Mouse (Mus musculus) brain, embryonic 14.5 days (tissue): ENCODE data around the gene Tpsg1. TPM values are rescaled to one million over a fixed set of nuclear protein-coding genes. Genes with fewer than 3 reads are reported as not detected.

Experiments used
- DNase-seq: peaks from one replicate; pipeline ENCODE4 v3.0.0-alpha.2; 2011; ENCODE audit warnings: low read depth
- CTCF ChIP-seq: fragments of 200-500 bp; IDR thresholded peaks from 2 replicates; pipeline ENCODE4 v1.5.1; 2012; ENCODE audit warnings: inconsistent platforms, mild to moderate bottlenecking, moderate library complexity, borderline replicate concordance; ENCODE audit not compliant: insufficient read depth, insufficient read length; ENCODE audit errors: extremely low read depth
- POLR2A ChIP-seq: fragments of 200-500 bp; IDR thresholded peaks from 2 replicates; pipeline ENCODE4 v1.6.1; 2012; ENCODE audit warnings: mild to moderate bottlenecking, inconsistent platforms, borderline replicate concordance; ENCODE audit not compliant: poor library complexity, insufficient read depth, insufficient read length, severe bottlenecking; ENCODE audit errors: extremely low read depth
- polyA plus RNA-seq: library from polyadenylated mRNA; depleted of rRNA; stranded (reverse); fragments of >200 nt; gene quantifications from 2 replicates; pipeline ENCODE4 v1.2.3, GENCODE M21; 2012

The Tpsg1 gene
- polyA plus RNA-seq, 1 experiment, result 0.45 TPM

DNA sequence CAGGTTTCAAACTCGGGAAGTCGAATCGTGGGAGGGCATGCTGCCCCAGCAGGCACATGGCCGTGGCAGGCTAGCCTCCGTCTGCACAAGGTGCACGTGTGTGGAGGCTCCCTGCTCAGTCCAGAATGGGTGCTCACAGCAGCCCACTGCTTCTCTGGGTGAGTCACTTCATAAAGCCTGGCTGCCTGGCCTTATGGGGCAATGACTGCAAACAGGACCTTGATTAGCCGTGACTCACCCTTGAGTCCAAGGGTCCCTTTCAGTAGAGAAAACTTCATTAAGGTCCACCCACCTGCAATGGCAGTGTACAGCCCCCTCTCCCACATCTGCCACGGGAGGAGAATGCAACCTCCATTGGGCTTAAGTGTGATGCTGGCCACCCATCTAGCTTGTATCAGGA is 3.4 kb downstream of the Tpsg1 start:
- TF ChIP-seq POLR2A (no peak), CTCF (no peak)
- no peak for DNase-seq

DNA sequence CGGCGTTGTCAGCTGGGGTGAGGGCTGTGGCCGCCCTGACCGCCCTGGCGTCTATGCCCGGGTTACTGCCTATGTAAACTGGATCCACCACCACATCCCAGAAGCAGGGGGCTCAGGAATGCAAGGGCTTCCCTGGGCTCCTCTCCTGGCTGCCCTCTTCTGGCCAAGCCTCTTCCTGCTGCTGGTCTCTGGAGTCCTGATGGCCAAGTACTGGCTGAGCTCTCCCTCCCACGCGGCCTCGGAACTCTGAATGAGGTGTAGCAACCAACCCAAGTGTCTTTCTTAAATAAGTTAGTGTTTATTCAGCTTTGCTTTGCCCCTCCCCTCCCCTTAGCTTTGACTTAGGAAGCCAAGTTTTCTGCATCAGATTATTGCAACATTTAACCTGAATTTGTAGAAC is 4.9 kb downstream of the Tpsg1 start:
- DNase-seq, result peak; percentile 23
- no peak for TF ChIP-seq POLR2A
- peak; percentile 42; the same call in 1 of the 2 replicates for TF ChIP-seq CTCF

DNA sequence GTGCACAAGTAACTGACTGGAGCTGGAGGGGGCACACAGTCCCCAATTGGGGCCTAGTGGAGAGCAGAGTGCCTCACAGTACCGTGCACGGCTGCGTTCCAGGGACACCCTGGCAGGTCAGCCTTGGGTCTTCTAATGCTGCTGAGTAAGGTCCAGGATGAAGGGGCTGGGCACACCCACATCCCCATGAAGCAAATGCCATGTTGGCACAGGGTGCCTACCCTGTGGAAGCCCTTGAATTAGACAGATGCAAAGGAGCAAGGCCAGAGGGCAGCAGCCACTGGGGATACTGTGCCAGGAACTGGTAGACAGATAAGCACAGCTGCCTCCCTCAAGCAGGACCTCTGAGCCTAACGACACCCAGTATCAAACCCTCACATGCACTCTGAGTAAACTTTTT is 25.5 kb downstream of the Tpsg1 start:
- DNase-seq, result no peak
- TF ChIP-seq POLR2A, result no peak
- no peak for TF ChIP-seq CTCF

DNA sequence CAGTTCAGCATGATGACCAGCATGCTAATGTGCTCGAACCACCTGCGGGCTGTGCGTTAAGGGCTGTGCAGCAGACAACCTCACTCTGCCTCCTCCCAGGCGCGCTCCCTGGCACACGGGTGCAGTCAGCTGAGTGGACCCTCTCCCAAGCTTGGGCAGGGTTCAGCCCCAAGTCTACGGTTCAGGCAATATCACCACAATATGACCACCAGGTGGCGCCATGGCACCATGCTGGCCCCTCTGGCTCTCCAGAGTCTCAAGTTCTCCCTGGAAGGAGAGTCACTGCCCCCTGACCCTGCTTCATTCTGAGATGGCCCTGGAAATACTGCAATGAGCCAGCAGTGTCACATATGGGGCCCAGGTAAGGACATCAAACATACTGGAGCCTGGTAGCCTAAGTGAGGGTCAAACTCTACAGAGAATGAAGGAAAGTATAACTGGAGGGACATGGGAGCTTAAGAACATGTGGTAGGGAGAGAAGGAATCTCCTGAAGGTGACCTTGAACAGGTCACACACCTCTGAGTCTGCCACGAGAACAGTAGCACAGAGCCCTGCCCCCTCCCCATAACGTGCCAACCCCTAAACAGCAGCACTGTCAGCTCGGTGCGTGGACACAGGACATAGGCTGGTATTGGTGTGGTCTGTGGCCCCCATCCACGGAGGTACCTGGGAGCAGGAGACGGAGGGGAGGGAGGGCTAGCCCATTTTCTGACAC is 28.9 kb downstream of the Tpsg1 start:
- no peak for TF ChIP-seq POLR2A
- TF ChIP-seq CTCF, result peak; percentile 95
- peak; percentile 85 for DNase-seq

DNA sequence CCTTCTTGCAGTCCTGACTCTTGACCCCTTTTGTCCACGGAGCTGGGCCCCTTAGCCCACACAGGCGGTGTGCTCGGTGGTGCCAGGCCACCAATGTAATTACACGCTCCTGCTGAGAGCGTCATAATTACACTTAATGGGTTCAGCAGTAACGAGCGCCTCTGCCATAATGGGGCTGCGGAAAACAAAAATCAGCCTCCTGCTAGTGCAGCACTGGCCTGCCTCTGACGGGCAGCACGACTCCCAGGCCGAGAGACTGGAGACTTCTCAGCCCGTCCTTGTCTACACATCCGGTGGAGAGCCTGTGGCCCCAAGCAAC is 29.4 kb downstream of the Tpsg1 start:
- peak; percentile 67 for DNase-seq
- TF ChIP-seq POLR2A (no peak), CTCF (no peak)

DNA sequence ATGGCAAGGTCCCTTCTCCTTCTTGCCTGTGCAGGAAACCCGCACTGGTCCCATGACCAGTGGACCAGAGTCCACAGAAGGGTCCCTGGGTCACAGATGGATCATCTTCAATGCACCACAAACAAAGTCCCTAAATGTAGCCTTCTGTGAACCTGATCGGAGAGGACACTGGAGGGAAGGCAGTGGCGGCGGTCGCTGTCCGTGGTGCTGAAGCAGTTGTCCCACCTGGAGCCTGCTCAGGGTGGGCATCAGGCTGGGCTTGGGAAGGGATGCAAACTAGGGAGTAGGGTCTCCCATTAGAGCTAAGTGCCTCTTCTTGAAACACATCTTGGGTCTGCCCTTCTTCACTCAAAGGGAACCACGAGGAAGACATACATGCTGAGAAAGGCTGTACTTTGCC is 31.4 kb downstream of the Tpsg1 start:
- DNase-seq, result no peak
- no peak for TF ChIP-seq CTCF
- TF ChIP-seq POLR2A, result no peak

DNA sequence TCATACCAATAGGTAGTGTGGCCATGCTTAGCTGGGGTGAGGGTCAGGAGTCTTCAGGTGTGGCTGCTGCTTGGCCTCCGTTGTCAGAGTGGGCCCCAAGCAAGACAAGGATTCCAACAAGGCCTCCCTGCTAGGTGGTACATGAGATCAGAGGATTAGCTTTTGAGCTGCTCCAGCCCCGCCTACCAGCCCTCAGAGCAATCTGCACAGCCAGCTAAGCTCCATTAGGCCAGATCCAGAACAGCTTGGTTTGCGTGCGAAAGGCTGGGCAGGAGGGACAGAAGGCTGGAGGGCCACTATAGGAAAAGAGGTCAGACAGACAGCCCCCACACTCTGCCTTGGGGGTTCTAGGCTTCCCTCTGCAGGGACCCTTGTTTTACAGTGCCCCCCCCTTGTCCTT is 32.4 kb downstream of the Tpsg1 start:
- DNase-seq, result no peak
- no peak for TF ChIP-seq POLR2A
- no peak for TF ChIP-seq CTCF

DNA sequence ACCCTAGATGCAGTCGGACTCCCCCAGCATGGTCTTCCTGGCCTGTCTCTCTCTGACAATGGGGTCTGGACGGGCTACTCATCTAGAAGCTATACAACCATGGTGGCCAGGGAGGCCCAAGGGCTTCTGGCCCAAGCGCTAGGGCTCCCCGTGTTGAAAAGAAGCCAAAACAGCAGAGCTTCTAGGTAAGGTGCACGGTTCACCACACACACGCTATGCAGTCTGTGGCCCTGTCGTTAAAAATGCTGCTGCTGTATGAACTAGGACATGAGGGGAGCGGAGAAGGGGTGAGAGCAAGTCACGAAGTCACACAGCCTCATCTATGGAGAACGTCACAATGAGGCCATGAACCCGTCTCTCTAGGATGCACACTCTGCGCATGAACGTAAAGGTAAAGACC is 33.2 kb downstream of the Tpsg1 start:
- no peak for DNase-seq
- no peak for TF ChIP-seq CTCF
- TF ChIP-seq POLR2A, result no peak

DNA sequence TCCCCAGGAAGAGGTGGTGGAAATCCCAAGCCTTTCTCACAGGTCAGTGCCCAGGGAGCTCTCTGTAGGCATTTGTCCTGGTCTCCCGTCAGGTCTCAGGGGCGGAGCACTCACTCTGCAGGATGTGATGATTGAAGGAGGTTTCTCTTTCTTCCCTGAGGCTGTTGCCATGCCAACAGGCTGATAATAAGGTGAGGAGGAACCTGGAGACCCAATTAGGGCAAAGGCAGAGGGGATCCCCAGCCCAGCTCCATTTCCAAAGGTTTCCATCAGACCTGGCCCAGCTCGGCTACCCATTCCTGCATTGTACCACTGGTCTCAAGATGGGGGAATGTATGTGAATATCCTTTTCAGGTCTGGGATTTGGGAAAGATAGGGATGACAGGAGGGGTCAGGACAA is 35.1 kb downstream of the Tpsg1 start:
- TF ChIP-seq POLR2A, result no peak
- TF ChIP-seq CTCF, result no peak
- peak; percentile 77 for DNase-seq

DNA sequence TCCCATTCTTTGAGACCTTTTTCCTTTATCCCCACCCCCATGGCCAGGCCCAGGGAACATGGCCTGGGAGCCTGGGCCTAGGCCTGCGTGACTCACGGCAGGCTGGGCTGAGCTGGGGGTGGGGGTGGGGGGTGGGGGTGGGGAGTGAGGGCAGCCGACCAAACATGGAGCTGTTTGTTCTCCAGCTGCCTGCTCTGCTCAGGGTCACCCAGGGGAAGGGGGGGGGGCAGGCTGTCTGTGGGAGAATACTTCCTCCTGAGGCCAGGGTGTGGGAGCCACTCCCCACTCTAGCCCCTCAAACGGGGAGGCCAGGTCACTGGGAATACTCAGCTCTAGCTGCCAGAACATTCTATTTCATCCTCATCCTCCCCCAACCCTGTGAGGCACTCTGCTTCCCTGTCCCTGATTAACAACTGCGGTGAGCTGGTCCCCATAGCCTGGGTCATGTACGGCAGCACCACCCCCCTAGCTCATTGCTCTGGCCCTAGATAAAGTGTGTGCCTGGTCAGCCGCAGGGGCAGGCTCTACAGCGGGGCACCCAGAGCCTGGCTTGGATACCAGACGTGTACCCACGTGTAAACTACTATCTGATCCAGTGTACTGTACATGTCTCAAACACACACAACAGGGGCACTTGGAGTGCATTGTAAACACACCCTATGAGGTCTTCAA is 36.3 kb downstream of the Tpsg1 start:
- DNase-seq, result no peak
- TF ChIP-seq CTCF (no peak), POLR2A (no peak)

DNA sequence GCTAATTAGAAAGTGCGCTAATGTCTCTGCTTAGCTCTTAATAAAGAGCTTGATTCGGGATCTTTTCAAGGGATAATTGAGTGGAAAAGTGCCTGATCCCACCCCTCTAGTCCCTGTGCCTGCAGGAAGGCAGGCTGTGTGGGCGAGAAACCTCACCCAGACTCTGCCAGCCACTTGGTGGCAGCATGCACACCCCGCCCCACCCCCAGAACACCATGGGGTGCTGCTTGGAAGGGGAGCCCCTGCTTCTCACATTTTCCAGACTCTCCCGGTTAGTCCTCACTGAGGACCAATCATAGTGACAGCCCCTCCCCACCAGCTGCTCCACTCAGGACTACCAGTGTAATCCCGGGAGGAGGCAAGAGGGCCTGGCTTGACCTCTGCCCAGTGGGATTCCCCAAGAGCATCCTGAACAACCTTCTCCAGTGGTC is 37.0 kb downstream of the Tpsg1 start:
- DNase-seq, result peak; percentile 89
- TF ChIP-seq CTCF (peak; percentile 34; the same call in 1 of the 2 replicates), POLR2A (no peak)

DNA sequence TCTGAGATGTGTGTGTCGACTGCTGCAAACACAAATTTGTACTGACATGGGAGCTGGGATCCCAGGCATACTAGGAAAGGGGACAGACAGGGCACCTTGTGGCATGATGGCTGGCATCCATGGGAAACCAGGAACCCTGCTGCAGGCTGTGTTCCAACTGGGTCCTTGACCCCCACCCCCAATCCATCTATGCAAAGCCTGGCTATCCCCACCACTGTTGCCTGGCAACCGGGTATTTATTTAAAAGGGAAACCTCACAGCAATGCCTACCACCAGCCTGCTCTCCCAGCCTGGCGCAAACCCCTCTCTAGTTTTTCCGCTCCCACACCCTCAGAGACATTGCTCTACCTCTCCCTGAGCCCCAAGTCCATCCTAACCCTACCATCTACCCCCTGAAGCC is 38.3 kb downstream of the Tpsg1 start:
- DNase-seq, result peak; percentile 52

DNA sequence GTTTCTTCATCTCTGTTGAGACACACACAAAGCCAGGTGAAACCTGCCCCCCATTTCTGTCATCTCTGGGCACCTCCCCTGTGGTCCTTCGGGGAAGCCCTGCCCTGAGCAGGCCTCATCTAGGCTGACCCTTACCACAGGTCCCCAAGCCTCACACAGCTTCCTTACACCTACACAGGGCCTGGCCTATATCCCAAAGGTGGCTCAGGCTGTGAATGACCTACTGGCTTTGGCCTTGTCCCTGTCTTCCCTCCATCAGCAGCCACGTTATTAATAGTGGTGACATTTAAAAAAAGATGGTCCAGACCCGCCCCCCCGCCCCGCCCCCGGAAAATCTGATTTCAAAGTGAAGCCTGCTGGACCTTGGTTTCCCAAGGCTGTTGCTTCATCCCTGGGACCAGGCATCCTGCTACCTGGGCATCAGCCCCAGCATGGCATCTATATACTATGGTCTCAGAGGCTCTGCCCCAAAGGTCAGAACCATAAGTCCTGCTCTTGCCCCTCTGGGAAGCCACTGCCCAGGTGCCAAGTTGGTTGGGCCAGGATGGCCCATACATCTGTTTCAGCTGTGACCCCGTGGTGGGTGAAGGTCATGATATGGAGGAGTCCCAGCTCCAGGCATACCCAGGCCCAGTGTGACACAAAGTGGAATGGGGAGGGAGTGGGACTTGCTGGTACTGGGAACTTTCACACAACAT is 39.4 kb downstream of the Tpsg1 start:
- TF ChIP-seq POLR2A, result no peak
- TF ChIP-seq CTCF, result no peak
- no peak for DNase-seq

More for the DNA sequence above, 38.3 kb downstream of the Tpsg1 start:
- TF ChIP-seq CTCF, result no peak
- TF ChIP-seq POLR2A, result no peak
